Mouse (Mus musculus) small intestine, adult 2 months (tissue): ENCODE results near the gene 5730596B20Rik. TPM values are rescaled to one million over a fixed set of nuclear protein-coding genes. Genes with fewer than 3 reads are reported as not detected.

Experiments
- H3K27ac ChIP-seq: fragments of 200-500 bp; 2 replicates; pipeline ENCODE4 v1.5.1; 2012; ENCODE audit warnings: low read depth, low read length, control low read depth, inconsistent platforms; ENCODE audit not compliant: insufficient read depth
- H3K27me3 ChIP-seq: fragments of 200-500 bp; 2 replicates; pipeline ENCODE4 v1.6.1; 2012; ENCODE audit warnings: mild to moderate bottlenecking, moderate library complexity, low read length, inconsistent platforms; ENCODE audit not compliant: control insufficient read depth, insufficient read depth
- H3K36me3 ChIP-seq: fragments of 200-500 bp; 2 replicates; pipeline ENCODE4 v1.6.1; 2012; ENCODE audit warnings: mild to moderate bottlenecking, low read length, control low read depth, inconsistent platforms; ENCODE audit not compliant: control insufficient read depth, insufficient read depth
- H3K4me1 ChIP-seq: fragments of 200-500 bp; 2 replicates; pipeline ENCODE4 v1.6.1; 2012; ENCODE audit warnings: low read length, inconsistent platforms, mixed read lengths; ENCODE audit not compliant: control insufficient read depth, insufficient read depth, insufficient read length
- H3K4me3 ChIP-seq: fragments of 200-500 bp; 2 replicates; pipeline ENCODE4 v1.5.1; 2012; ENCODE audit warnings: low read depth, mild to moderate bottlenecking, control low read depth, inconsistent platforms, low read length, moderate library complexity
- CTCF ChIP-seq: fragments of 200-500 bp; IDR thresholded peaks from 2 replicates; pipeline ENCODE4 v1.5.1; 2012; ENCODE audit warnings: low read depth, mild to moderate bottlenecking, control low read depth, inconsistent platforms, low read length, moderate library complexity, mixed read lengths; ENCODE audit not compliant: insufficient replicate concordance, insufficient read length; ENCODE audit errors: extremely low read depth
- POLR2A ChIP-seq: fragments of 200-500 bp; IDR thresholded peaks from 2 replicates; pipeline ENCODE4 v1.6.1; 2012; ENCODE audit warnings: low read depth, mild to moderate bottlenecking, control low read depth, inconsistent platforms, low read length, moderate library complexity
- WGBS: fragments of 180-500 bp; shearing (Covaris S2); methylation state at CpG from one replicate; pipeline ENCODE4 v1.1.7; 2018; 5-methylcytosine and 5-hydroxymethylcytosine counted together
- polyA plus RNA-seq: library from polyadenylated mRNA; depleted of rRNA; stranded (reverse); fragments of >200 nt; gene quantifications from 2 replicates; pipeline ENCODE4 v1.2.3, GENCODE M21; 2012

5730596B20Rik gene
- polyA plus RNA-seq, 1 experiment: not detected

DNA sequence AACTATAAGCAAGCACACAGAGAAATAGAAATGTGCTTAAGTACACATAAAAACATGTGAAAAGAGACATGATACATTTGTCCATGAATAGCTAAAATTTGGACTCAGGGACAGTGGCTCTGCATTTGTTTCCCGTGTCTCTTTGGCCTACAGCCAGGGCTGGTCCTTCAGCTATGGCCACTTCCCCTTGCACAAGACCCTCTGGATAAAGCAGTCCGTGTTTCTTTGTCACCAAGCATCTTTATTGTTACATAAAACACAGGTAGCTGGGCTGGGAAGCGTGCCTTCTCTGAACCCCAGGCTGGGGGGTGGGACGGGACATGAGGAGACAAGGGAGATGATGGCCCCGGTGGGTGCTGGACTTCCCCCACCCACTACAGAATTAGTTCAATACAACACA, 37.0 kb downstream of the 5730596B20Rik start:
- Histone ChIP-seq H3K27me3 (peaks cover 85% of the 10 kb centered on the region), H3K27ac (no peak overlapping the region)
- WGBS: 39% methylated on average over 5 of the region's 5 CpGs

DNA sequence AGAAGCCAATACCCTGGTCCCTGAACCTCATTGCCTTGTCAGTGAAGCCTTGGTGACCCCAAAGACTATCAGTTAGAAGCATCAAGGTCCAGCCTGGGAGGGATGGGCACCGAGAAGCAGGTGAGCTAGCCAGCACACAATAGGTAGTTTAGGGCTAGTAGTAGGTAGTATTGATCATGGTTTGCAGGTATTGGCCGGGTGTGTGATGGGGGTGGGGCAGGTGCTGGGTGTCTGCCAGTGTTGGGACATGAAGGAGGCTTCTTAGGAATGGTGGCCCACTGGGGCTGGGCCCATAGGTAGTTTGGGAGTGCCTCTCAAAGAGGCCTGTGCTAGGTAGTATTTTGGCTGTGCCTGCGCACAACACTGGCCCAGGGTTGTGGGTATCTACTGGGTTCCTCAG, 37.8 kb downstream of the 5730596B20Rik start:
- H3K4me1 ChIP-seq: peaks cover 11% of the 10 kb centered on the region
- no peak overlapping the region for H3K4me3 ChIP-seq
- no peak for TF ChIP-seq POLR2A
- TF ChIP-seq CTCF: no peak
- H3K36me3 ChIP-seq: no peaks in the 10 kb centered on the region
- no peak overlapping the region for H3K27ac ChIP-seq
- WGBS: 35% methylated on average over 3 of the region's 3 CpGs
- H3K27me3 ChIP-seq: peaks cover 84% of the 10 kb centered on the region

More for the DNA sequence above, 37.0 kb downstream of the 5730596B20Rik start:
- TF ChIP-seq CTCF: no peak
- Histone ChIP-seq H3K36me3 (no peaks in the 10 kb centered on the region), H3K4me3 (no peak overlapping the region), H3K4me1 (peaks cover 11% of the 10 kb centered on the region)

- Histone ChIP-seq H3K4me1 (peaks cover 11% of the 10 kb centered on the region), H3K4me3 (0 out of 2 replicates have a peak overlapping the region, but pooled peaks have one; percentile 12), H3K27me3 (peaks cover 87% of the 10 kb centered on the region), H3K36me3 (no peaks in the 10 kb centered on the region), H3K27ac (no peak overlapping the region)
- WGBS: 11% methylated on average over 30 of the region's 30 CpGs
- TF ChIP-seq CTCF (no peak), POLR2A (no peak)
Observed at GRCm38 (mm10) chr6:52215771-52216535, 38.7 kb downstream of the 5730596B20Rik start.

GRCm38 (mm10) chr6:52216691-52217458, 39.6 kb downstream of the 5730596B20Rik start:
- WGBS: 3% methylated on average over 60 of the region's 60 CpGs
- Histone ChIP-seq H3K36me3 (no peaks in the 10 kb centered on the region), H3K27me3 (peaks cover 88% of the 10 kb centered on the region), H3K4me3 (peak overlapping the region; percentile 56), H3K4me1 (peaks cover 16% of the 10 kb centered on the region), H3K27ac (no peak overlapping the region)
- no peak for TF ChIP-seq POLR2A
- TF ChIP-seq CTCF: no peak

DNA sequence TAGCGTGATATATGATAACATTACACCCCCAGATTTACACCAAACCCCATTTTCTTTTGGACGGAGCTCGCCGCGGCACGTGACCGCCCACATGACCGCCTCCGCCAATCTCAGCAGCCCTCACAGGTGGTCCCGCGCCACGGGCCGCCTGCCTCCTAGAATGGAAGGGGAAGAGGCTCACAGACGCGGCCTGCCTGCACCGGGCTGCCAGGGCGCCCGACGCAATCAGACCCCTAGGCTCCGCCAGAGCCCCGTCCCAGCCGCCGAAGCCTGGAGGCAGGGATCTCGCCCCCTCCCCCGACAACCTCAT, 40.1 kb downstream of the 5730596B20Rik start:
- 2% methylated on average over 25 of the region's 25 CpGs for WGBS
- Histone ChIP-seq H3K27ac (no peak overlapping the region), H3K36me3 (no peaks in the 10 kb centered on the region), H3K27me3 (peaks cover 88% of the 10 kb centered on the region), H3K4me3 (peak overlapping the region; percentile 56), H3K4me1 (peaks cover 16% of the 10 kb centered on the region)
- TF ChIP-seq POLR2A: peak; percentile 44
- no peak for TF ChIP-seq CTCF

- Histone ChIP-seq H3K27ac (no peak overlapping the region), H3K4me1 (peaks cover 10% of the 10 kb centered on the region)
- WGBS: 17% methylated on average over 23 of the region's 23 CpGs
Observed at GRCm38 (mm10) chr6:52217895-52218642, 40.8 kb downstream of the 5730596B20Rik start.

More at GRCm38 (mm10) chr6:52217895-52218642, 40.8 kb downstream of the 5730596B20Rik start:
- peak overlapping the region; percentile 56 for H3K4me3 ChIP-seq
- TF ChIP-seq POLR2A (no peak), CTCF (no peak)
- H3K27me3 ChIP-seq: peaks cover 86% of the 10 kb centered on the region
- no peaks in the 10 kb centered on the region for H3K36me3 ChIP-seq
